Comparison of ENCODE assay signal across 19 mouse cellular contexts in genomic region chr2:154869954-154870641, GRCm38 (mm10).
"Had no signal": no experiment of that assay in that cellular context is flagged by ENCODE, and none has a peak within 500 bp of the region (broad histone marks: within the 10 kb centered on the region; RNA-seq: fewer than 3 reads in every experiment).

No protein-coding gene starts in this region.

- ATAC-seq: lung, postnatal 0 days; midbrain, embryonic 13.5 days; midbrain, embryonic 15.5 days had no signal

- H3K9me3 ChIP-seq: lung, embryonic 15.5 days; megakaryocyte, embryonic 14.5 days; midbrain, embryonic 13.5 days; midbrain, embryonic 15.5 days; neural tube, embryonic 13.5 days; neural tube, embryonic 15.5 days had no signal

- H3K27ac ChIP-seq: lung, embryonic 15.5 days; macrophage; midbrain, embryonic 13.5 days; midbrain, embryonic 15.5 days; neural tube, embryonic 13.5 days; neural tube, embryonic 15.5 days had no signal

- H3K4me1 ChIP-seq: lung, embryonic 15.5 days; midbrain, embryonic 13.5 days; midbrain, embryonic 15.5 days; neural tube, embryonic 13.5 days; neural tube, embryonic 15.5 days had no signal

- H3K4me3 ChIP-seq: lung, embryonic 15.5 days; megakaryocyte, embryonic 14.5 days; midbrain, embryonic 13.5 days; midbrain, embryonic 15.5 days; neural tube, embryonic 13.5 days; neural tube, embryonic 15.5 days had no signal

- H3K27me3 ChIP-seq: lung, embryonic 15.5 days; megakaryocyte, embryonic 14.5 days; midbrain, embryonic 13.5 days; midbrain, embryonic 15.5 days; neural tube, embryonic 13.5 days; neural tube, embryonic 15.5 days had no signal

- H3K4me2 ChIP-seq: lung, embryonic 15.5 days; midbrain, embryonic 11.5 days; midbrain, embryonic 13.5 days; midbrain, embryonic 15.5 days; neural tube, embryonic 13.5 days; neural tube, embryonic 15.5 days had no signal

- H3K9ac ChIP-seq: lung, embryonic 15.5 days; midbrain, embryonic 13.5 days; midbrain, embryonic 15.5 days; neural tube, embryonic 13.5 days; neural tube, embryonic 15.5 days had no signal

- DNase-seq: lung, adult 2 months; lung, postnatal 14 days; lung, postnatal 36 days; retina, postnatal 1 day; right cerebral cortex, adult 18-20 months; right cerebral cortex, postnatal 25 days; right cerebral cortex, postnatal 4 days; spleen, adult 18-20 months; thymus, adult 2 months; thymus, postnatal 36 days had no signal
